Mouse (Mus musculus): ENCODE results near the gene Espn.

Espn gene

DNA sequence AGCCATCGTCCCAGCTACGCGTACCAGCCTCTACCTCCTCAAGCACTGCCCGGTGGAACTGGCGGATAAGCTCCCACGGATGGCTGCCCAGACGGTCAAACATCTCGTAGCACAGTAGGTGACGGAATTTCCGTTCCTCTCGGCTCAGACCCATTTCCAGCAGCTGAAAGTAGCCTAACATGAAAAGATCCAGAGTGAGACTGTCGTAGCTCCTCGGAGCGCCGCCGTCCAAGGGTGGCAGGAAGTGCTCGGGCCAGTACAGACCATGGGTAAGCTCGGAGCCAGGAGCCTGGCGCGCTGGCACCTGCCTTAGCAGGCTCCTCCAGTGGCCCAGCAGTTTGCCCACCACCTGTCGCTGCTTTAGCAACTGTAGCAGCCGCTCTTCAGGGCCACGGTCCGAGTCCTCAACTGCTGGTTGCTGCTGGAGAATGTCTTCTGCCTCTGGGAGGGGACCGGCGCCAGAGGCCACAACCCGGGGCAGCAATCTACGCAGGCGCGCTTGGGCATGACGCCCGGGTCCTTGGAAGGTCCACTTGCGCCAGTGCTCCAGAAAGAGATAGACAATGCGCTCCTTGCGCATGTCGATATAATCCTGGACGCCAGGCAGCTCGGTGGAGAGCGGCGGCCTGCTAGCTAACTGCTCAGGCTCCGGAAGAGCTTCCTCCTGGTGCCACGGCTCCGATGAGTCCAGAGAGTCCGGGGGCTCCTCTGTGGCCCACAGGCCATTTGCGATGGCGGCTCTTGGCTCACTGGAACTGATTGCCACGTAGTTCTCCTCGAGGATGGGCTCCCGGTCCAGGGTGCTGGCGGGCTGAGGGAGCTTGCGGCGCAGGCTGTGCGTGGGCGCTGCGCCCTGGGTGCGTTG, 26.8 kb downstream of the Espn start:
- DNase-seq (ENCODE audit: low spot score in 2 of 2) = no peak

DNA sequence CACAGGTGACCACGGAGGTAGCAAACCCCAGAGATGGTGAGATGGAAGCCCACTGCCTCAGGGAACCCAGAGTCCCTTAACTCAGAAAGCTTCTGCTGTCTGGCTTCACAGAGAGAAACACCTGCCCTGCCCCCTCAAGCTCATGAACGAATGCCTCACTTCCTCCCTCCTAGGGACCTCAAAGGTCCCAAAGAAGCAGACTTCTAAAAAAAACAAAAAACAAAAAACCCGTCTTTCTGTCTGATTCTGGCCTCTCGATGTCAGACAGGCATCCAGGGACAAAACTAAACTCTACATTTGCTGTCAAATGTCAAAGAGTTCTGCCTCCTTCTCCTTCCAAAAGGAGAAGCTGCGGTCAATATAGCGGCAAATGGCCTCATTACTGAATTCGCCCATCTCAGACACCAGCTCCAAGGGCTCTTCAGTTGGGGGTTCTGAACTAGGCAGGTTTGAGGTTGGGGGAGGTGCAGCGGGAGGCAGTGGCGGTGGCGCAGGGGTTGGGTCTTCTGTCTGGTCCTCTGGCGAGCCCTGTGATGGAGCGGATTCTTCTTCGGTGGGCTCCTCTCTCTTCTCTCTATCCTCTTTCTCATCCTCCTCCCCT, 27.7 kb downstream of the Espn start:
- no peak for DNase-seq (ENCODE audit: low spot score in 2 of 2)

DNA sequence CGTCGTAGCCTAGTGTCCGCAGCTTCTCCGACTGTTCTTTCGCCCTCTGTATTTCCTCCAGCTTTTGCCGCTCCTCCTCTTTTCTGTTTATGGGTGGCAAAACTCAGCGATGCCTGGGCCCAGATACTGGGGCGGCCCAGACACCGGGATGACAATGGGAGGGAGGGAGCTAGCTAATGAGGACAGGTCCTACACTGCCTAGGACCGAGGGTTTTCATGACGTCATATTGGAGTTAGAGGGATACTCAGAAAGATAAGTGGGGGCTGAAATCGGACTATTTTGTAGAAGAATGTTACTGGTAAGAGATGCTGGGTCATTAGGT, 31.0 kb downstream of the Espn start:
- DNase-seq (ENCODE audit: low spot score in 2 of 2) = no peak

DNA sequence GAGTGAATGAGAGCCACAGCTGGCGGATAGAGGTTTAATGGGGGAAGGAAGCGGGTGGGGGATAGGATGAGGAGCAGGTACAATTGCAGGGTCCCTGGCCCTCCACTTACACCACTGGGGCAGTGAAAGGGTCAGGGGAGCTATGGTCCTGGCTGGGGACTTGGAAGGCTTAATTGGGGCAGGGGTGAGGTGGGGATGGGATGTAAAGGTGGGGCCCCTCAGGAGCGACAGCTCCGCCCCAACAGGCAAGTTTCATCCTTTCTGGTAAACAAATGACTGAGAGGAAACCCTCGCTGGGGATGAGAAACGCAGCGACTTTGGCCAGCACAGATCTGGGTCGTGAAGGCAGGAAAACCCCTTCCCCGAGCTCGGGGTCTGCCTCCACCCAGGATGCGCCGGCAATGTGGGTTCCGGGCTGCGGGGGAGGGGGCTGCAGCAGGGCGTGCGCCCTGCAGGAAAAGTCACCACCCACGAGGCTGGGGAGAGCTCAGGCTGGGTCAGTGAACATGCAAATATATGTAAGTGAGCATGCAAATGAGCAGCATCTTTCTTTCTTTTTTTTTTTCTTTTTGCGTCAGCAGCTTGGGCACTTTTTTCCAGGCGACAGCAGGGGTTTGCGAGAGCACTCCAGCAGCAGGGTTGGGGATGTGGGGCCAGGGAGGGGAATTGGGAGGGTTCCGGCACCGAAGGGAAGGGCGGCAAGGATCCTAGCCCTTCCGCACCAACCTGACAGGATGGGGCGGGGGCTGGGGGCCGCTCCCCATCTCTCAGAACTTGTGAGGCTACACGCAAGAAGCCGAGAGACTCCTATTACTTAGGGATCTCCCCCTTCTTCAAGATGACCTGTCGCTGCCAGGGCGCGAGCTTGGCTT, 31.6 kb downstream of the Espn start:
- DNase-seq (ENCODE audit: low spot score in 2 of 2) = no peak

DNA sequence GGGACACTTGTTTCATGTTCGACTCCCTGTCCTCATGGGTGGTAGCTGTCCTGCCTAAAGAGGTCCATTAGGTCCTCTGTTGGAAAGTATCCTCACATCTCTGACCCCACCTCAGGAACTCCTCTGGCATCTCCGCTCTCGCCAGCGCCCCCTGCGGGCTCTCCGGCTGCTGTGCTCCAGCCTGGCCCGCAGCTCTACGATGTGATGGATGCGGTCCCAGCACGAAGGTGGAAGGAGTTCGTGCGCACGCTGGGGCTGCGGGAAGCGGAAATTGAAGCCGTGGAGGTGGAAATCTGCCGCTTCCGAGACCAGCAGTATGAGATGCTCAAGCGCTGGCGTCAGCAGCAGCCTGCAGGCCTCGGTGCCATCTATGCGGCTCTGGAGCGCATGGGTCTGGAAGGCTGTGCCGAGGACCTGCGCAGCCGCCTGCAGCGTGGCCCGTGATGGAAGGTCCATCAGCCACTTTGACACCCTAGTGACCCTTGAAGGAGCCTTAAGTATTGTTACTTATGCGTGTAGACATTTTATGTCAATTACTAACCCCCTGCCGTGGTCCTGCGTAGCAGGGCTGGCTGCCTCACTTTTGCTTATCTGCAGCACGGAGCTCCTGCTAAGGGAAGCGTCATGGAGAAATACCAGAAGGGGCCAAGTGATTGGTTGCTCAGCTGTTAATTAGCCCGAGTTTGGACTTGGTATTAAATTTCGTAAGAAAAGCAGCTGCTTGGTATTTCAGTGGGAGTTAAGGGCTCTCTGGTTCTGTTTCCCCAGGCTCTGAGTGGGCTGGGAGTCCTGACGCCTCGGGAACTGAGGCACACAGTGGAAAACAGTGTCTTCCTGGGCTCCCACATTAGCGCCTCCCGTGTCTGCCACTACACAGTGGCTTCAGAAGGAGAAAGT, 32.5 kb downstream of the Espn start:
- DNase-seq (ENCODE audit: low spot score in 2 of 2) = no peak

DNA sequence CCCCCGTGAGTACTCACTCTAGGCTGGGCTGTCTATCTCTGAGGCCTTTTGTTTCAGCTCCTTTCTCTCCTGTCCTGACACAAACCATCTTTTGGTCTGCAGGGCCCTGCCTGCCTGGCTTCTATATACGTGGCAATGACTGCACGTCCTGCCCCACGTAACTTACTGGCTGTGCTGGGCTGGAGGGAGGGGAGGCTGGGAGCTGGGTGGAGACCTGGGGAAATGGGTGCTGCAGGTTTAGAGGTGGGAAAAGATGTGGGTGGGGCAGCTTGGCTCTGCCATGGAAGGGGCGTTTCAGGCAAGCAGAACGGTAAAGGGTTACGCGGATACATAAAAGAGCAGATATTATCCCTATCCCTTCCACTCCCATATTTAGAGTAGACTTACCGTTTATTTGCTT, 34.6 kb downstream of the Espn start:
- no peak for DNase-seq (ENCODE audit: low spot score in 2 of 2)

DNA sequence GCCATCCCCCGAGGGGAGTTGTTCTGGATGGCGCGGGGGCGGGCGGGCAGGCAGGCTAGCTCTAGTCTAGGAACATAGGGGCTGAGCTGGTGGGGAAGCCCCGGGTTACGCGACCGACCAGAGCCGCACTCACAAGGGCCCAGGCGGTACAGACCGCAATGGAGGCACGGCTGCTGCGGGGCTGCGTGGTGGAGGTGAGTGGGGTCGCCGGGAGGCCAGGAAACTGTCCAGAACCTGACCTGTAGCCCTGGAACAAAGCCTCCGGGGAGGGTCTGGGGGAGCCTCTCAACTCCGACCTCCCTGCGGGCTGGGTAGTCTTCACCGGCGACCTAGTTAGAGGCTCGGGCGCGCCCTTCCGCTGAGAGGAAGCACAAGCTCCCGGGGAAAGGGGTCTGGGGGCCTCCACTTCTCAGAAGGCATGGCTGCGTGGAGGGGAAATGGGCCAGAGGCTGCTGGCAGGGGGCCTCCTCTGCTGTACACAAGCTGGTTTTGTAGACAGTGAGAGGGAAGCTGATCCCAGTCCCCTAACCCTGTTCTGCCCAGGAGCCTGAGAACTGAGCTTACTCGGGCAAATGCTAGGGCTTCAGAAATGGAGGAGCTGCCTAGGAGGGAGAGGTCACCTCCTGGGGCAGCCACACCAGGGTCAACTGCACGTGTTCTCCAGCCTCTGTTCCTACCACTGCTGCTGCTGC, 36.1 kb downstream of the Espn start, which contains the start of gene Tnfrsf25:
TSS of gene Tnfrsf25 (plus strand) at position 14 of the 692 bp plus-strand sequence.
- no peak for DNase-seq (ENCODE audit: low spot score in 2 of 2)

DNA sequence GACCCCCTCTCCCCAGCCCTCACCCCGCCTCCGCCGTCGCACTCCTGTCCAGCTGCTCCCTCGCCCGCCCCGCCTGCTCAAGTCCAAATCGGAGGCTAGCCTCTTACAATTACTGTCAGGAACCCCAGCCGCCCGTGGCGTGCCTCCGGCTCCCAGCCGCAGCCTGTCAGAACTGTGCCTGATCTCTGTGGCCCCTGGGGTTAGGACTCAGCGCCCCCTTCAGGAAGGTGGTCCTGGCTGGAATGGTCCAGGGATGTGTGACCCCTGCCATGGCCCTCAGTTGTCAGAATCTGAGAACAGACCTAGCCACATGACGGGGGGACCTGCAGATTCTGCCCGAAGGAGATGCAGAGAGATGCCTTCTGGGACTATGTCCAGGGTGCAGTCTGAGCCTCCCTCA, 38.1 kb downstream of the Espn start:
- DNase-seq (ENCODE audit: low spot score in 2 of 2) = no peak

DNA sequence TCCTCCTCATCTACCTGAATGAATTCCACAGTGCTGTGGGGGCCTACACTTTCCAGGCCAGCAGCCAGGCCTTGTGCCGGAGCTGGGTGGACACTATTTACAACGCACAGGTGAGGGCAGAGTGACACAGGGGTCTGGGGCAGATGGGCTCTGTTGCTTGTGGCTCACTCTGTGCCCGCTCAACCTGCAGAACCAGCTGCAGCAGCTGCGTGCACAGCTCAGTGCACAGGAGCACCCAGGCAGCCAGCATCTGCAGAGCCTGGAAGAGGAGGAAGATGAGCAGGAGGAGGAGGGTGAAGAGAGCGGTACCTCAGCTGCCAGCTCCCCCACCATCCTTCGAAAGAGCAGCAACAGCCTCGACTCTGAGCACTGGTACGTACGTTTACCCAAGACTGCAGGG, 39.8 kb downstream of the Espn start:
- no peak for DNase-seq (ENCODE audit: low spot score in 2 of 2)

DNA sequence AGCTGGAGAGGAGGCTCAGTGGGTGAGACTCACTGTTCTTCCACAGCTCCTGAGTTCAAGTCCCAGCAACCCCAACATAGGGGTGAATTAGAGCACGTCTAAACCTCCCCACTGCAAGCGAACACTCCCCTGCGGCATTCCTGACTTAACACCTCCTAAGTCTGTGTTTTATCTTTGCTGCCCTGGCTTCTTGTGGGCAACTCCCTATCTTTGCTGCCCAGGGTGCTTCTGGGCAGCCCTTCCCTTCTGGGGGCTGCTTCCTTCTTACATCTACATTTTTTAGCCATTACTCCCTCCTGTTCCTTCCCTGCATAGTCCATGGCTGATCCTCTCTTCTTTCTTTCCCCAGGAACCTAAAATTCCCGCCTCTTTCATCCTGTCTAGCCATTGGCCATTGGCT, 41.5 kb downstream of the Espn start:
- no peak for DNase-seq (ENCODE audit: low spot score in 2 of 2)

DNA sequence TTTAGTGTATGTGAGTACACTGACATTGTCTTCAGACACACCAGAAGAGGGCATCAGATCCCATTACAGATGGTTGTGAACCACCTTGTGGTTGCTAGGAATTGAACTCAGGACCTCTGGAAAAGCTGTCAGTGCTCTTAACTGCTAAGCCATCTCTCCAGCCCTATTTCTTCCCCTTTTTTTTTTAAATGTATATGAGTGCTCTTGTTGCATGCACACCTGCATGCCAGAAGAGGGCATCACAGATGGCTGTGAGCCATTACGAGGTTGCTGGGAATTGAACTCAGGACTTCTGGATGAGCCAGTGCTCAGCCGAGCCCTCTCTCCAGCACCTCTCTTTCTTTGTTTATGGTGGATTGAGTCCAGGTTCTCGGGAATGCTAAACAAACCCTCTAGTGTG, 42.7 kb downstream of the Espn start:
- DNase-seq (ENCODE audit: low spot score in 2 of 2) = no peak

DNA sequence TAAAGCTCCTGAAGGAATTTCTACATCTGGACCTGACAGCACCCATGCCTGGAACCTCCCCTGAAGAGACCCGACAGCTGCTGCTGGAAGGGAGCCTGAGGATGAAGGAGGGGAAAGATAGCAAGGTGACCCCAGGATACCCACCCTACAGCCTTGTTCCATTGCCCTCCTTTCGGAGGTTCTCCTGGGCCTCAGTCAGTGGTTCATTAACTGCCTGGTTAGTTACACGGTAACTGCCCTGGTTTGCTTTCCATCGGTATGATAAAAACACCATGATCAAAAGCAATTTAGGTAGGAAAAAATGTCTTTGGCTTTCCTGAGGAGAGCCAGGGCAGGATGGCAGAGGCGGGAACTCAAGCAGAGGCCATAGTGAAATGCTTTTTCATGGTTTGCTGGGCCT, 43.5 kb downstream of the Espn start:
- DNase-seq (ENCODE audit: low spot score in 2 of 2) = no peak

DNA sequence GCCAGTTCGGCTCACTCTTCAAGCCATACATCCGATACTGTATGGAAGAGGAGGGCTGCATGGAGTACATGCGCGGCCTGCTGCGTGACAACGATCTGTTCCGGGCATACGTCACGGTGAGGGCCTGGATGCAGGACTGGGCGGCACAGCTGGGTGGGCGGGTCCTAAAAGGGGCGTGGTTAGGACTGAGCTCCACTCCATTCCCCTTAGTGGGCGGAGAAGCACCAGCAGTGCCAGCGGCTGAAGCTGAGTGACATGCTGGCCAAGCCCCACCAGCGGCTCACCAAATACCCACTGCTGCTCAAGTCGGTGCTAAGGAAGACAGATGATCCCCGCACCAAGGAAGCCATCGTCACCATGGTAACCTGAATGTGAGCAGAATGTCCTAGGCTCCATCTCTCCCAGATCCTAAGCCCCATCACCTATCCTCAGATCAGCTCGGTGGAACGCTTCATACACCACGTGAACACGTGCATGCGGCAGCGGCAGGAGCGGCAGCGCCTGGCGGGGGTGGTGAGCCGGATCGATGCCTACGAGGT, 44.1 kb downstream of the Espn start:
- peak; percentile 57 to 67 for DNase-seq (ENCODE audit: low spot score in 2 of 2)

DNA sequence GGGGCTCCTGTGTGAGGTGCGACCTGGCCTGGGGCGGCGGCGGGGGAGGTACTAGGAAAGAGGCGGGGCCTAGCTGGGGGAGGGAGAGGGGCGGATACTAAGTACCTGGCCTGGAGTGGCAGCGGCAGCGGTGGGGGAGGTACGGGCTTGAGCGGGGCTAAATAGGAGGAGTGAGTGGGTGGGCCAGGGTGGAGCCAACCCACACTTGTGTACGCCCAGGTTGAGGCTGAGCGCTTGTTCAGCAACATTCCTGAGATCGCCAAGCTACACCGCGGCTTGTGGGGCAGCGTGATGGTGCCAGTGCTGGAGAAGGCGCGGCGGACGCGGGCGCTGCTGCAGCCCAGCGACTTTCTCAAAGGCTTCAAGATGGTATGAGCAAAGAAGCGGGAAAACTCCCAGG, 44.7 kb downstream of the Espn start:
- no peak for DNase-seq (ENCODE audit: low spot score in 2 of 2)

DNA sequence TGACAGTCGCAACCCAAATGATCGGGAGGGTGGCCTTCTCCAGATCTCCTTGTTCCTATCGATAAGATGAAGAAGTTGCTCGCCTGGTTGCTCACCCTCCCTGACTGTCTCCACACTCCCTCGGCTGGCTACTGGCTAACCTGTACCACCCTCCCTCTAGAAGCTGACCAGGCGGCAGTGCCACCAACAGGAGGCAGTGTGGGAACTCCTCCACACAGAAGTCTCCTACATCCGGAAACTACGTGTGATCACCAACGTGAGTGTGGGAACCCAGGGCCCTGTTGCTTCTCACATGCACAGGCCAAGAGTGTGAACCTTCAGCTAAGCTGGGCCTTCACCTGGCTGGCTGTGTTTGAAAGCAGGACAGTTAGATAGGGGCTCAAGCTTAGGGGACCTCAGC, 45.4 kb downstream of the Espn start:
- DNase-seq (ENCODE audit: low spot score in 2 of 2) = no peak

DNA sequence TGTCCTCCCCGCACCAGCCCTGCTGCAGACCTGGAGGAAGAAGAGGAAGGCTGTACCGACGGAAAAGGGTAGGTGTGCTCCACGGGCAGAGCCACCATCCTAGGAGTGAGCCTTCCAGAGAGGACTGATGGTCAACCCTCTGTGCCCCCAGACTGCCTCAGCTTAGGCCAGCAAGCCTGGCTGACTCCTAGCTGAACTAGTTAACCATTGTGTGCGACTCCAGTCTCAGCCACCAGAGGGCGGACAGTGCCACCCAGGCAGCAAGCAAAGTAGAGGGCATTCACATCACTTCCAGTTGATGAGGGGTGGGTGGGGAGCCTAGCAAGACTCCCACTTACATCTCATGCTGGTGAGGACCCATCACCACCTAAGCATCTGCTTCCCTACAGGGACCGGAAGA, 49.1 kb downstream of the Espn start:
- DNase-seq (ENCODE audit: low spot score in 2 of 2) = peak in 1 of 2 experiments; percentile 73

DNA sequence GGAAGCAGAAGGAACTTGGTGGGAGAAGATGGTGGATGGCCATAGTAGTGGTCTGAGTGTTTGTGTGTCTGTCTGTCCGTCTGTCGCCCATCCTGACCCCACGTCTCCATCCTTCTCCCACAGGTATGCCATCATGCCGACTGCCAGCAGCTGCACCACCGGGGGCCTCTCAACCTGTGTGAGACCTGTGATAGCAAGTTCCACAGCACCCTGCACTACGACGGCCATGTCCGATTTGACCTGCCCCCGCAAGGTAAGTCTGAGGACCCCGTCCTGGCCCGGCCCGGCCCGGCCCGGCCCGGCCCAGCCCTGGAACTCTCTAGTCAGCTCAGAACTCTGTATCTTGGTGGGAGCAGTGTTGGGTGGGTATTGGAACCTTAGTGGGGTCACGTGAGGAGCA, 50.2 kb downstream of the Espn start:
- DNase-seq (ENCODE audit: low spot score in 2 of 2) = no peak

DNA sequence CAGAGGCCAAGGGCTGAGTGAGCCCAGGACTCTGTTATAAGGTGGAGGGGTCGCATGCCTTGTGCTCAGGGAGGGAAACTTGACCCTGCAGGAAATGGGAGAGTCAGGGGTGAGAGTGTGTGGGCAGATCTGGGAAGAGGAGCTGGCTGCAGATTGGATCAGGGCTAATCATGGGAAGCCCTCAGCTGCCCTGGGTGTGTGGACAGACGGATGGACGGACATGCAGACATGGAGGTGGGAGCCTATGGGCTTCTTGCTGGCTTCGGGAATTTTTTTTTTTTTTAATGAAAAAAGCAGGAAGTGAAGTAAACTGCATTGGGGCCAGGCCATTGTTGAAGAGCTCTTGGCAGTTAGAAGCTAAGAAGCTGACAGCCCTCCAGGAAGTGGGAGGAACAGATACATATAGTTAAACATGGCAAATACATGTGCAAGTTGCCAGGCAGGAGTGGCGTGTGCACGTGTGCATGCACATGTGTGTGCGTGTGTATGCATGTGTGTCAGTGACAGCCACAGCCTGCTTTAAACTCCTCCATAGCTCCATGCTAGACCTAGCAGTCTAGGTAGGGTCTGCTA, 51.0 kb downstream of the Espn start:
- DNase-seq (ENCODE audit: low spot score in 2 of 2) = no peak

DNA sequence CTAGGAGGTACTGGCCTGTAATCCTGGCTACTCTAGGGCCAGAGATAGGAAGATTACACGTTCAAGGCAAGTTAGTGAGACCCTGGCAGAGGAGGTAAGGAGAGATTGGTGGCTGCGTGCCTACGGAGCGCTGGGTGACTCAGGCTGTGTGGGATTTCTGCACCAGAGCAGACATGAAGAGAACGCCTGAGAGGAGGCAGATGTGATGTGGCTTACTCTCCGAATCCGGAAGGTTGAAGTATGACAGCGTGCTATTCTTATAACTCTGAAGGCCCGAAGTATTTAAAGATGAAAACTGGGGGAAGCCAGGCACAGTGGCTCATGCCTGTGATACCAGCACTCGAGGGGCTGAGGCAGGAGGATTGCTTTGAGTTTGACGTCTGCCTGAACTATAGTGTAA, 51.6 kb downstream of the Espn start:
- peak in 1 of 2 experiments; percentile 66 for DNase-seq (ENCODE audit: low spot score in 2 of 2)

Data from frontal cortex, postnatal 14 days (tissue).